Mouse (Mus musculus) midbrain, postnatal 0 days (tissue): ENCODE measurements at regions not wholly inside any gene's neighbourhood (a gene's known extent, or its start where the extent isn't known, plus 50 kb on each side); places are given as distances from the start of the nearest gene placed in this dataset.

Experiments
- ATAC-seq: fragments of 200-750 bp; cut with Nextera tagmentation; 2 replicates; pipeline ENCODE4 v1.8.0; 2017; ENCODE audit warnings: moderate number of reproducible peaks, mild to moderate bottlenecking, moderate TSS enrichment, moderate library complexity; ENCODE audit not compliant: low FRiP score
- DNase-seq: peaks from one replicate; pipeline ENCODE4 v3.0.0-alpha.2; 2015; ENCODE audit warnings: low spot score
- H3K27ac ChIP-seq: fragments of 300-500 bp; sonication (generic); 2 replicates; pipeline ENCODE4 v1.5.1; 2014; ENCODE audit warnings: low read depth, mild to moderate bottlenecking, low read length, mixed read lengths
- H3K27me3 ChIP-seq: fragments of 300-500 bp; sonication (generic); 2 replicates; pipeline ENCODE4 v1.6.1; 2014; ENCODE audit warnings: low read length, control low read depth, mixed read lengths; ENCODE audit not compliant: insufficient read depth
- H3K36me3 ChIP-seq: fragments of 300-500 bp; sonication (generic); 2 replicates; pipeline ENCODE4 v1.6.1; 2014; ENCODE audit warnings: low read length, control low read depth, mixed read lengths; ENCODE audit not compliant: insufficient read depth
- H3K4me1 ChIP-seq: fragments of 300-500 bp; sonication (generic); 2 replicates; pipeline ENCODE4 v1.6.1; 2014; ENCODE audit warnings: mild to moderate bottlenecking, control low read depth, antibody characterized with exemption, low read length, mixed read lengths; ENCODE audit not compliant: insufficient read depth
- H3K4me2 ChIP-seq: fragments of 300-500 bp; sonication (generic); 2 replicates; pipeline ENCODE4 v1.6.1; 2014; ENCODE audit warnings: low read depth, mild to moderate bottlenecking, low read length, mixed read lengths; ENCODE audit not compliant: poor library complexity, severe bottlenecking
- H3K4me3 ChIP-seq: fragments of 300-500 bp; sonication (generic); 2 replicates; pipeline ENCODE4 v1.5.1; 2014; ENCODE audit warnings: low read depth, mild to moderate bottlenecking, low read length, moderate library complexity
- H3K9ac ChIP-seq: fragments of 300-500 bp; sonication (generic); replicated peaks from 2 replicates; pipeline ENCODE4 v1.6.1; 2014; ENCODE audit warnings: mild to moderate bottlenecking, low read length, moderate library complexity, mixed read lengths; ENCODE audit not compliant: poor library complexity, severe bottlenecking
- H3K9me3 ChIP-seq: fragments of 300-500 bp; sonication (generic); 2 replicates; pipeline ENCODE4 v1.6.1; 2016; ENCODE audit warnings: low read length, control low read depth
- CTCF ChIP-seq: IDR thresholded peaks from 2 replicates; pipeline ENCODE4 v1.5.1; 2016; ENCODE audit warnings: antibody characterized with exemption, mild to moderate bottlenecking
- WGBS: fragments of 180-500 bp; shearing (Covaris S2); extraction: QIAGEN DNeasy Blood & Tissue Kit; methylation state at CpG from one replicate; pipeline ENCODE4 v1.1.7; 2014; 5-methylcytosine and 5-hydroxymethylcytosine counted together

DNA sequence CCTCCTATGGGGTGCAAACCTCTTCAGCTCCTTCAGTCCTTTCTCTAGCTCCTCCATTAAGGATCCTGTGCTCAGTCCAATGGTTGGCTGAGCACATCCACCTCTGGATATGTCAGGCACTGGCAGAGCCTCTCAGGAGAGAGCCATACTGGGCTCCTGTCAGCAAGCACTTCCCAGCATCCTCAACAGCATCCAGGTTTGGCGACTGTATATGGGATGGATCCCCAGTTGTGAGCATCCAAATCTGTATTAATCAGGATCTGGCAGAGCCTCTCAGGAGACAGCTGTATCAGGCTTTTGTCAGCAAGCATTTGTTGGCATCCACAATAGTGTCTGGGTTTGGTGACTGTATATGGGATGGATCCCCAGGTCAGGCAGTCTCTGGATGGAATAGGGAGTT lies 225.3 kb upstream of the Lyplal1 start:
- H3K4me3 ChIP-seq: no peak overlapping the region
- H3K9ac ChIP-seq: no peak overlapping the region
- no peak overlapping the region for H3K4me2 ChIP-seq
- no peak for ATAC-seq
- H3K4me1 ChIP-seq: no peaks in the 10 kb centered on the region
- no peak overlapping the region for H3K27ac ChIP-seq
- no peak for DNase-seq
- TF ChIP-seq CTCF: no peak
- no peaks in the 10 kb centered on the region for H3K27me3 ChIP-seq
- H3K36me3 ChIP-seq: no peaks in the 10 kb centered on the region
- WGBS: 81% methylated on average over 1 of the region's 1 CpGs
- H3K9me3 ChIP-seq: no peaks in the 10 kb centered on the region

DNA sequence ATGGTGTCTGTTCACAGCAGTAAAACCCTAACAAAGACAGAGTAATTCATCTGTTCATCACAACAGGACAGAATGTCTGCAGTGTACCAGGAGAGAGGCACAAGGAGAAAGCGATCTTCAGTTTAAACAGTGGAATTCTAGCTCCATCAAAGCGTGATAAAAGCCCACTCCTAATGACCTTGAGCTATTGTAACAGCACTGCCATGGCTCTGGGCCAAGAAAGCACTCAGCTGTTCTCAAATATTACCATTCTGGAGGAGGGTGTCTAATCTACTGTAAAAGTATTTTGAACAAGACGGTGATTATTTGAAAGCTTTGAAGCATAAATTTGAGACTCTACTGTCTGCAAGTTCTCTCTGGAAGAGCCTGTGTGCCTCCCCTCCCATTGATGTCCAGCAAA lies 224.8 kb upstream of the Lyplal1 start:
- no peak for TF ChIP-seq CTCF
- no peak for ATAC-seq
- H3K4me1 ChIP-seq: no peaks in the 10 kb centered on the region
- H3K4me3 ChIP-seq: no peak overlapping the region
- H3K9ac ChIP-seq: no peak overlapping the region
- H3K4me2 ChIP-seq: no peak overlapping the region
- 80% methylated on average over 3 of the region's 3 CpGs for WGBS
- H3K27ac ChIP-seq: no peak overlapping the region
- H3K9me3 ChIP-seq: no peaks in the 10 kb centered on the region
- H3K27me3 ChIP-seq: no peaks in the 10 kb centered on the region
- DNase-seq: peak; percentile 31
- H3K36me3 ChIP-seq: no peaks in the 10 kb centered on the region

DNA sequence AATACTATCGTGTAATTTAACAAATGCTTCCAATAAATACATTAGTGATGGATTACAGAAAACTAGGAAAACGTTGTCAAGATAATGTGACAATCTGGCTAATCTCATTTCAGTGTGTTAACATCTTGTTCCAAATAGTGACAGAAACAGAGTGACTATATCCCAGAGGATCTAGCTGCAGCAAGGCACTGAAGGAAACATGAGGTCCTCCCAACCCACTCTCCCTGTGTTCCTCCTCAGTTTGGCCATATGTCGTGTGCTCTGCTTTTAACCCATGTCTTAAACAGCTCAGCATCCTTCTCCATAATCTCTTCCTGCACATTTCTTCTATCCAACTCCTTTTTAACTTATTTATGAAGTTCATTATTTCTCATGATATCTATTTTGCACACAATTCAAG lies 223.6 kb upstream of the Lyplal1 start:
- WGBS: 62% methylated on average over 3 of the region's 3 CpGs
- Histone ChIP-seq H3K36me3 (no peaks in the 10 kb centered on the region), H3K9me3 (no peaks in the 10 kb centered on the region), H3K9ac (no peak overlapping the region), H3K27me3 (no peaks in the 10 kb centered on the region), H3K4me2 (no peak overlapping the region), H3K4me1 (no peaks in the 10 kb centered on the region), H3K27ac (no peak overlapping the region), H3K4me3 (no peak overlapping the region)
- no peak for ATAC-seq
- no peak for TF ChIP-seq CTCF
- DNase-seq: no peak

DNA sequence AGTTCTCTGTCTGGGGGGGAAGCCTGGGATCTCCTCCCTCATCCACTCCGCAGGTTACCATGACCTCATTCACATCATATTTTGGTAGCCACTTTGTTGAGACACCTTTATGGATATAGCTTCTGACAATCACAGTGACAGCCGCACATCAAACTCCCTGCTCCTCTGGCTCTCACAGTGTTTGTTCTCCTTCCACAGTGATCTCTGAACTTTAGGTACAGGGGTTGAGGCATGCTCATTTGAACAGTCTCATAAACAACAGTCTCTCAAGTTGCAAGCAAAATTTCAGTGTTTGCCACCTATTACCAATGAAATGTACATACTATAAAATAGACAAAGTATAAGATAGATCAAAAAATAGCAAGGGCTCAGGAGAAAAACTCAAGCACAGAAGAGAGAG lies 200.2 kb upstream of the Lyplal1 start:
- WGBS: 94% methylated on average over 2 of the region's 2 CpGs
- no peak overlapping the region for H3K4me2 ChIP-seq
- TF ChIP-seq CTCF: no peak
- no peak overlapping the region for H3K9ac ChIP-seq
- no peaks in the 10 kb centered on the region for H3K36me3 ChIP-seq
- H3K4me1 ChIP-seq: no peaks in the 10 kb centered on the region
- no peak for DNase-seq
- ATAC-seq: no peak
- H3K9me3 ChIP-seq: no peaks in the 10 kb centered on the region
- no peak overlapping the region for H3K27ac ChIP-seq
- no peak overlapping the region for H3K4me3 ChIP-seq
- no peaks in the 10 kb centered on the region for H3K27me3 ChIP-seq

DNA sequence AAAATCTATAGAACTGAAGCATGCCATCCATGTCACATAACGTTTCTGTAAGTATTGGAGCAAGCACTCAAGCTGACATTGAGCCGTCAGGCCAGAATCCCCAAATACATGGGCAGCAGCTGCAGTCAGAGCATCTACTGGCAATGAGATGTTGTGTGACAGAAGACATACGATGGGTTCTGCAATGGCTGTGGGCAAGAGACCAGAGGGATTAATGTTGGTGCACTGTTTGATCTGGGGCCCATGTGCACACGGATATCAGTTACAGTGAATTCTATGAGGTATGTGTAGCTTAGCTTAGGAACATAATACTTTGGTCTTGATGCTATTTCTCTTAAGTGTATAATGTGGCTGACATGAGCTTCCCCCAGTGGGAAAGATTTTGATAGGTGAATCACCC lies 197.1 kb upstream of the Lyplal1 start:
- 88% methylated on average over 4 of the region's 4 CpGs for WGBS
- Histone ChIP-seq H3K9ac (no peak overlapping the region), H3K4me1 (no peaks in the 10 kb centered on the region), H3K36me3 (no peaks in the 10 kb centered on the region), H3K4me2 (no peak overlapping the region), H3K4me3 (no peak overlapping the region), H3K27ac (no peak overlapping the region), H3K27me3 (no peaks in the 10 kb centered on the region), H3K9me3 (no peaks in the 10 kb centered on the region)
- DNase-seq: no peak
- TF ChIP-seq CTCF: no peak
- no peak for ATAC-seq

DNA sequence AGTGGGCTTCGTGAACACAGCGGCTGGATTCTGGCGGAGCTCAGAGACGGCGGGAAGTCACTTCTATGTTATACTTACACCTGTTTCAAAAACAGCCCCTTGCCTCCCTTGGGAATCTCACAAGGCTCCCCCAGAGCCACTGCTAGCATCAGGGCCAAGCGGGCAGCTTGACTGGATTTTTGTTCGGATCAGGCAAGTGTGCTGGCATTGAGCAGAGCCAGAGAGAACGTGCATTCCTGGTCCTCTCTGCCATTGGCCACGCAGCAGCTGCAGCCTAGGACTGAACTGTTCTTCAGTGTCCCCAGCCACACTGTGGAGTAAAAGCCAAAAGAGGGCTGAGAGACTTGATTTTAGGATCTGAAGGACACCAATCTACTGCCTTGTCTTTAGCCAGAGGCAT lies 195.6 kb upstream of the Lyplal1 start:
- no peak overlapping the region for H3K27ac ChIP-seq
- H3K4me3 ChIP-seq: no peak overlapping the region
- no peak for TF ChIP-seq CTCF
- no peaks in the 10 kb centered on the region for H3K9me3 ChIP-seq
- ATAC-seq: no peak
- DNase-seq: no peak
- WGBS: 80% methylated on average over 9 of the region's 9 CpGs
- no peaks in the 10 kb centered on the region for H3K4me1 ChIP-seq
- H3K27me3 ChIP-seq: no peaks in the 10 kb centered on the region
- no peak overlapping the region for H3K9ac ChIP-seq
- no peak overlapping the region for H3K4me2 ChIP-seq
- H3K36me3 ChIP-seq: no peaks in the 10 kb centered on the region

DNA sequence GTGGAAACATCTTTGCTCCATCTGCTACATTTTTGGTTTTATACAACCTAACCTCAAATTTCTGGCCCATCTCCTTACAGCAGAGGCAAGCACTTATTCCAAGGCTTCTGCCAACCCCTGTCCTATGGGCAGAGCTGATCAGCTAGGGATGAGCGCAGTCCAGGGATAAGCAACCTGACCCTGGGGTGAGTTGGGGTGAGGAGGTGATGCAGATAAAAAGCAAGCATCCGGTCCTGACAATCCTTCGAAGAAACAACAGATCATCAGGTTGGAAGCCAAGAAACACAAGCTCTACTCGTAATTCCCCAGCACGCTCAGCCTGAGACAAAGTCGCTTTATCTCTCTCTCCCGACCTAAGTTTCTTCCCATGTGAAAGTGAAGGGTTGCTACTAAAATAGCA lies 194.9 kb upstream of the Lyplal1 start:
- no peak for TF ChIP-seq CTCF
- DNase-seq: no peak
- Histone ChIP-seq H3K4me3 (no peak overlapping the region), H3K9me3 (no peaks in the 10 kb centered on the region), H3K27ac (no peak overlapping the region), H3K36me3 (no peaks in the 10 kb centered on the region), H3K9ac (no peak overlapping the region), H3K27me3 (no peaks in the 10 kb centered on the region), H3K4me1 (no peaks in the 10 kb centered on the region), H3K4me2 (no peak overlapping the region)
- 81% methylated on average over 7 of the region's 7 CpGs for WGBS
- no peak for ATAC-seq
